Mouse (Mus musculus): ENCODE measurements around the gene Sertad2. TPM values are rescaled to one million over a fixed set of nuclear protein-coding genes. Genes with fewer than 3 reads are reported as not detected.

The Sertad2 gene
- polyA plus RNA-seq, 1 experiment from 2014 or later = 30.5 TPM

GRCm38 (mm10) chr11:20645521-20645920, 102.5 kb downstream of the Sertad2 start:
- 85% methylated on average over 3 of the region's 3 CpGs for WGBS
- ATAC-seq (ENCODE audit: low read depth) = no peak
- Histone ChIP-seq H3K27me3 (ENCODE audit: control insufficient read depth, insufficient read depth, low read length) (no peaks in the 10 kb centered on the region), H3K36me3 (ENCODE audit: control insufficient read depth, insufficient read depth, low read length) (0 out of 2 replicates have a peak, but pooled peaks cover 7% of the 10 kb centered on the region), H3K9ac (replicated peaks; ENCODE audit: low read depth, low read length) (no peak overlapping the region), H3K9me3 (ENCODE audit: control insufficient read depth, low read length) (no peaks in the 10 kb centered on the region), H3K4me3 (ENCODE audit: low read depth, low read length) (no peak overlapping the region), H3K4me2 (ENCODE audit: low read depth, low read length) (no peak overlapping the region), H3K4me1 (ENCODE audit: control insufficient read depth, insufficient read depth, low read length) (peaks cover 12% of the 10 kb centered on the region; the same call in 1 of the 2 replicates), H3K27ac (ENCODE audit: low read depth, low read length) (no peak overlapping the region)

- no peak for ATAC-seq (ENCODE audit: low read depth)
- 59% methylated on average over 6 of the region's 6 CpGs for WGBS
- Histone ChIP-seq H3K27ac (ENCODE audit: low read depth, low read length) (no peak overlapping the region), H3K9me3 (ENCODE audit: control insufficient read depth, low read length) (no peaks in the 10 kb centered on the region), H3K4me1 (ENCODE audit: control insufficient read depth, insufficient read depth, low read length) (peaks cover 12% of the 10 kb centered on the region; the same call in 1 of the 2 replicates), H3K36me3 (ENCODE audit: control insufficient read depth, insufficient read depth, low read length) (0 out of 2 replicates have a peak, but pooled peaks cover 7% of the 10 kb centered on the region), H3K4me3 (ENCODE audit: low read depth, low read length) (no peak overlapping the region), H3K27me3 (ENCODE audit: control insufficient read depth, insufficient read depth, low read length) (no peaks in the 10 kb centered on the region), H3K4me2 (ENCODE audit: low read depth, low read length) (no peak overlapping the region), H3K9ac (replicated peaks; ENCODE audit: low read depth, low read length) (no peak overlapping the region)
Measured at GRCm38 (mm10) chr11:20646142-20646541, 103.1 kb downstream of the Sertad2 start.

- H3K36me3 ChIP-seq (ENCODE audit: control insufficient read depth, insufficient read depth, low read length) = 0 out of 2 replicates have a peak, but pooled peaks cover 7% of the 10 kb centered on the region
- H3K9ac ChIP-seq (replicated peaks; ENCODE audit: low read depth, low read length) = no peak overlapping the region
- H3K4me3 ChIP-seq (ENCODE audit: low read depth, low read length) = no peak overlapping the region
- no peak for ATAC-seq (ENCODE audit: low read depth)
- H3K27me3 ChIP-seq (ENCODE audit: control insufficient read depth, insufficient read depth, low read length) = no peaks in the 10 kb centered on the region
- peaks cover 12% of the 10 kb centered on the region; the same call in 1 of the 2 replicates for H3K4me1 ChIP-seq (ENCODE audit: control insufficient read depth, insufficient read depth, low read length)
- WGBS = 30% methylated on average over 10 of the region's 10 CpGs
- no peak overlapping the region for H3K4me2 ChIP-seq (ENCODE audit: low read depth, low read length)
- no peak overlapping the region for H3K27ac ChIP-seq (ENCODE audit: low read depth, low read length)
- H3K9me3 ChIP-seq (ENCODE audit: control insufficient read depth, low read length) = no peaks in the 10 kb centered on the region
Measured at GRCm38 (mm10) chr11:20646986-20647726, 104.1 kb downstream of the Sertad2 start.

GRCm38 (mm10) chr11:20647902-20648625, 105.0 kb downstream of the Sertad2 start:
- Histone ChIP-seq H3K27me3 (ENCODE audit: control insufficient read depth, insufficient read depth, low read length) (no peaks in the 10 kb centered on the region), H3K9me3 (ENCODE audit: control insufficient read depth, low read length) (no peaks in the 10 kb centered on the region), H3K36me3 (ENCODE audit: control insufficient read depth, insufficient read depth, low read length) (0 out of 2 replicates have a peak, but pooled peaks cover 7% of the 10 kb centered on the region), H3K4me2 (ENCODE audit: low read depth, low read length) (no peak overlapping the region), H3K4me3 (ENCODE audit: low read depth, low read length) (no peak overlapping the region), H3K9ac (replicated peaks; ENCODE audit: low read depth, low read length) (no peak overlapping the region), H3K27ac (ENCODE audit: low read depth, low read length) (no peak overlapping the region), H3K4me1 (ENCODE audit: control insufficient read depth, insufficient read depth, low read length) (peaks cover 12% of the 10 kb centered on the region; the same call in 1 of the 2 replicates)
- no peak for ATAC-seq (ENCODE audit: low read depth)
- 63% methylated on average over 19 of the region's 19 CpGs for WGBS

- Histone ChIP-seq H3K4me1 (ENCODE audit: control insufficient read depth, insufficient read depth, low read length) (peaks cover 12% of the 10 kb centered on the region; the same call in 1 of the 2 replicates), H3K36me3 (ENCODE audit: control insufficient read depth, insufficient read depth, low read length) (0 out of 2 replicates have a peak, but pooled peaks cover 7% of the 10 kb centered on the region), H3K27ac (ENCODE audit: low read depth, low read length) (no peak overlapping the region), H3K4me2 (ENCODE audit: low read depth, low read length) (no peak overlapping the region), H3K9me3 (ENCODE audit: control insufficient read depth, low read length) (no peaks in the 10 kb centered on the region), H3K27me3 (ENCODE audit: control insufficient read depth, insufficient read depth, low read length) (no peaks in the 10 kb centered on the region), H3K9ac (replicated peaks; ENCODE audit: low read depth, low read length) (no peak overlapping the region), H3K4me3 (ENCODE audit: low read depth, low read length) (no peak overlapping the region)
- WGBS = 24% methylated on average over 5 of the region's 5 CpGs
- ATAC-seq (ENCODE audit: low read depth) = 0 out of 2 replicates have a peak, but pooled peaks have one; percentile 28
Measured at GRCm38 (mm10) chr11:20649477-20649876, 106.4 kb downstream of the Sertad2 start.

GRCm38 (mm10) chr11:20650006-20650639, 107.1 kb downstream of the Sertad2 start:
- Histone ChIP-seq H3K27me3 (ENCODE audit: control insufficient read depth, insufficient read depth, low read length) (no peaks in the 10 kb centered on the region), H3K9ac (replicated peaks; ENCODE audit: low read depth, low read length) (no peak overlapping the region), H3K4me2 (ENCODE audit: low read depth, low read length) (no peak overlapping the region; the same call in 1 of the 2 replicates), H3K36me3 (ENCODE audit: control insufficient read depth, insufficient read depth, low read length) (0 out of 2 replicates have a peak, but pooled peaks cover 7% of the 10 kb centered on the region), H3K9me3 (ENCODE audit: control insufficient read depth, low read length) (no peaks in the 10 kb centered on the region), H3K27ac (ENCODE audit: low read depth, low read length) (peak overlapping the region; percentile 22; the same call in 1 of the 2 replicates), H3K4me1 (ENCODE audit: control insufficient read depth, insufficient read depth, low read length) (peaks cover 13% of the 10 kb centered on the region; the same call in 1 of the 2 replicates), H3K4me3 (ENCODE audit: low read depth, low read length) (no peak overlapping the region)
- WGBS = 14% methylated on average over 17 of the region's 17 CpGs
- ATAC-seq (ENCODE audit: low read depth) = peak; percentile 76

GRCm38 (mm10) chr11:20651166-20651565, 108.1 kb downstream of the Sertad2 start:
- 79% methylated on average over 1 of the region's 1 CpGs for WGBS
- Histone ChIP-seq H3K4me1 (ENCODE audit: control insufficient read depth, insufficient read depth, low read length) (peaks cover 22% of the 10 kb centered on the region; the same call in 1 of the 2 replicates), H3K9ac (replicated peaks; ENCODE audit: low read depth, low read length) (no peak overlapping the region), H3K27ac (ENCODE audit: low read depth, low read length) (no peak overlapping the region), H3K4me3 (ENCODE audit: low read depth, low read length) (no peak overlapping the region), H3K36me3 (ENCODE audit: control insufficient read depth, insufficient read depth, low read length) (0 out of 2 replicates have a peak, but pooled peaks cover 7% of the 10 kb centered on the region), H3K9me3 (ENCODE audit: control insufficient read depth, low read length) (no peaks in the 10 kb centered on the region), H3K4me2 (ENCODE audit: low read depth, low read length) (no peak overlapping the region), H3K27me3 (ENCODE audit: control insufficient read depth, insufficient read depth, low read length) (no peaks in the 10 kb centered on the region)
- ATAC-seq (ENCODE audit: low read depth) = no peak

GRCm38 (mm10) chr11:20655795-20656710, 113.0 kb downstream of the Sertad2 start:
- no peaks in the 10 kb centered on the region for H3K36me3 ChIP-seq (ENCODE audit: control insufficient read depth, insufficient read depth, low read length)
- peaks cover 20% of the 10 kb centered on the region for H3K4me1 ChIP-seq (ENCODE audit: control insufficient read depth, insufficient read depth, low read length)
- peak overlapping the region; percentile 81 for H3K27ac ChIP-seq (ENCODE audit: low read depth, low read length)
- peak; percentile 86 for ATAC-seq (ENCODE audit: low read depth)
- H3K4me3 ChIP-seq (ENCODE audit: low read depth, low read length) = no peak overlapping the region
- H3K27me3 ChIP-seq (ENCODE audit: control insufficient read depth, insufficient read depth, low read length) = no peaks in the 10 kb centered on the region
- H3K9me3 ChIP-seq (ENCODE audit: control insufficient read depth, low read length) = no peaks in the 10 kb centered on the region
- peak overlapping the region; percentile 25; the same call in 1 of the 2 replicates for H3K9ac ChIP-seq (replicated peaks; ENCODE audit: low read depth, low read length)
- peak overlapping the region; percentile 17; the same call in 1 of the 2 replicates for H3K4me2 ChIP-seq (ENCODE audit: low read depth, low read length)
- 13% methylated on average over 18 of the region's 18 CpGs for WGBS

All from neural tube, embryonic 14.5 days (tissue).